Mouse (Mus musculus) heart, postnatal 0 days (tissue): ENCODE measurements around the gene Hapln2.

ENCODE experiments used
- CTCF ChIP-seq: IDR thresholded peaks from 2 replicates; pipeline ENCODE4 v1.5.1; 2016; ENCODE audit warnings: antibody characterized with exemption, control low read depth, low read depth
- EP300 ChIP-seq: IDR thresholded peaks from 2 replicates; pipeline ENCODE4 v1.6.1; 2016; ENCODE audit warnings: antibody characterized with exemption, low read depth

- no peak for TF ChIP-seq CTCF
- no peak for TF ChIP-seq EP300
Observed at GRCm38 (mm10) chr3:88057030-88057429, 29.6 kb upstream of the Hapln2 start.
